In the genomic region with DNA sequence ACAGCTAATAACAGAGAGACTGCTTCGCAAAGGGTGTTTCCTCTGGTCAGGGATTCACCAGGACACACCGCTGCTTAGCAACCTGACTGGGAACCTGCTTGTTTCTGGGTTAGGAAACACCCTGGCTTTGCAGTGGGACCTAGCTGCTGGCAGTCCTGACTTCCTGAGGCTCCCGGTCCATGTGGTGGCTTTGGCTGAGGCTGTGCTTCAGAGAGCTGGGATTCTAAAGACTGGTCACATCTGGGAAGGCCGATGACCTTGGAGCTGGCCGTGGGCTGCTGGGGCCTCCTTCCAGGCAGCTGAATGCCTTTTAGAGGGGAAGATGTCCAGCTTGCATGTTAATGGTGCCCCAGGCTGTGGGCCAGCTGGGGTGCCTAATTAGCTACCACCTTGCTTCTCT, we compare ENCODE assay signal across 8 mouse cellular contexts.
DNase-seq lines count a peak whose midpoint lies in the region; ATAC-seq and TF ChIP-seq lines count a peak whose summit lies in the region.

No protein-coding gene starts in this region.

- 37% methylated on average over 5 of the region's 5 CpGs for WGBS in heart, adult 2 months
- WGBS in intestine, embryonic 15.5 days = 48% methylated on average over 5 of the region's 5 CpGs

- no peak for DNase-seq in left cerebral cortex, adult 2 months (ENCODE audit: extremely low spot score in 1 of 2, low spot score in 2 of 2)
- no peak for DNase-seq in left cerebral cortex, postnatal 25 days (ENCODE audit: low spot score in 2 of 2)
- DNase-seq in heart, adult 2 months = peak in 1 of 2 experiments; percentile 51
- DNase-seq in mesoderm, embryonic 11.5 days (ENCODE audit: low read depth, low spot score) = peak; percentile 34
- no peak for DNase-seq in cerebellum, postnatal 36 days
- no peak for DNase-seq in frontal cortex, adult 2 months (ENCODE audit: extremely low spot score in 1 of 2, low spot score in 1 of 2)
- no peak for DNase-seq in urinary bladder, postnatal 10 days (ENCODE audit: low spot score)

- TF ChIP-seq CTCF in left cerebral cortex, adult 2 months (IDR thresholded peaks at IDR 0.05) = no peak
- no peak for TF ChIP-seq CTCF in heart, adult 2 months (IDR thresholded peaks at IDR 0.05)

- intact Hi-C loops in left cerebral cortex, adult 2 months (cut with DNase I) = loop anchor here (5.0 kb wide), 1 partner anchor 41 kb away; no protein-coding TSS in a partner anchor
- intact Hi-C loops in left cerebral cortex, postnatal 25 days (cut with DNase I) = no loop called here
- intact Hi-C loops in heart, adult 2 months (cut with DNase I) = loop anchor here (5.0 kb wide), 1 partner anchor 34 kb away; no protein-coding TSS in a partner anchor

- no peak for TF ChIP-seq POLR2A in heart, adult 2 months (IDR thresholded peaks at IDR 0.05; ENCODE audit: insufficient read depth, low read depth, low read length)

- H3K27ac ChIP-seq in left cerebral cortex, adult 2 months = peak overlapping the region; percentile 71; the same call in 1 of the 2 replicates
- peak overlapping the region; percentile 79 for H3K27ac ChIP-seq in heart, adult 2 months
- H3K27ac ChIP-seq in intestine, embryonic 15.5 days = no peak overlapping the region

- H3K4me2 ChIP-seq in intestine, embryonic 15.5 days (replicated peaks) = peak overlapping the region; percentile 14; the same call in 1 of the 2 replicates

- no peak for TF ChIP-seq EP300 in heart, adult 2 months (IDR thresholded peaks at IDR 0.05; ENCODE audit: insufficient read depth, low read depth, low read length)

- H3K9ac ChIP-seq in heart, adult 2 months (ENCODE audit: low read depth, low read length) = peak overlapping the region; percentile 1; the same call in 1 of the 2 replicates
- H3K9ac ChIP-seq in intestine, embryonic 15.5 days = no peak overlapping the region

- no peaks in the 10 kb centered on the region for H3K79me2 ChIP-seq in heart, adult 2 months (replicated peaks; ENCODE audit: control insufficient read depth, insufficient read depth, low read length)

- no peaks in the 10 kb centered on the region; the same call in 1 of the 2 replicates for H3K36me3 ChIP-seq in heart, adult 2 months (ENCODE audit: control insufficient read depth, insufficient read depth, low read length)
- no peaks in the 10 kb centered on the region for H3K36me3 ChIP-seq in intestine, embryonic 15.5 days

- no peaks in the 10 kb centered on the region for H3K27me3 ChIP-seq in heart, adult 2 months (ENCODE audit: control insufficient read depth, insufficient read depth, low read length)
- H3K27me3 ChIP-seq in intestine, embryonic 15.5 days (replicated peaks) = no peaks in the 10 kb centered on the region

- H3K4me3 ChIP-seq in left cerebral cortex, adult 2 months = peak overlapping the region; percentile 14; the same call in 1 of the 2 replicates
- H3K4me3 ChIP-seq in heart, adult 2 months = no peak overlapping the region
- no peak overlapping the region for H3K4me3 ChIP-seq in intestine, embryonic 15.5 days (replicated peaks)

- ATAC-seq in intestine, embryonic 15.5 days = no peak

- H3K4me1 ChIP-seq in heart, adult 2 months (ENCODE audit: control insufficient read depth, insufficient read depth, low read length) = peaks cover 4% of the 10 kb centered on the region
- H3K4me1 ChIP-seq in intestine, embryonic 15.5 days (replicated peaks) = peaks cover 51% of the 10 kb centered on the region

- H3K9me3 ChIP-seq in intestine, embryonic 15.5 days = no peaks in the 10 kb centered on the region
